Mouse (Mus musculus) kidney, postnatal 14 days (tissue): ENCODE results near the gene Fam107b.
A peak's percentile ranks its signal among the peaks of the same experiment; 100 is the strongest.
"Not testable (repeated sequence)": the region's sequence is repeated elsewhere in the genome, so short reads cannot be mapped to it uniquely, and the experiment has no call there.

ENCODE experiments used
- DNase-seq: peaks from one replicate; pipeline ENCODE4 v3.0.0; 2022; ENCODE audit warnings: mixed read lengths

The Fam107b gene

DNA sequence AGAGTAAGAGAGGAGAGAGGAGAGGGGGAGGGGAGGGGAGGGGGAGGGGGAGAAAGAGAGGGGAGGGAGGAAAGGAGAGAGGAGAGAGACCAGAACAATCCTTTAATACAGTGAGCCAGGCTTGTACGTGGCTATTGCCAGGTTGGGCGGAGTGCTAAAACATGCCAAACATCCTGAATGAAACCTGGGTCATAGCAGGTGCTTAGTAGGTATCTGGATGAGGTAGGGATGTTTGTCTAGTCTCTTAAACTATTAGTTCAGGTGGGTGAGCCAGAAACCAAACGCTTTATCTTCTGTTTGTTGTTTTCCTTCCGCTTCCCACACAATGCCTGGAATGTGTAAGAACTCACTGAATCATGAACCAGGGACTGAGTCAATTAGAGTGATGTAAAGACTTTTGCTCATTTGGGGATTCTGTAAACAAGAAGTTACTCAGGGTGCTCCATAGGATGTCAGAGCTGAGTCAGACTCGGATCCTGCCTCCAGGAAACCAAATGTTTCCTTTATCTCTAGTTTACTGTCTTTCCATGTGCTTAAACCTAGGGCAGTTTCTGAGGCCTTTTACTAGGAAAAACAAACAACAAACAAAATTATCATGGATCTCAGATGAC lies 89.1 kb downstream of the Fam107b start:
- no peak for DNase-seq

DNA sequence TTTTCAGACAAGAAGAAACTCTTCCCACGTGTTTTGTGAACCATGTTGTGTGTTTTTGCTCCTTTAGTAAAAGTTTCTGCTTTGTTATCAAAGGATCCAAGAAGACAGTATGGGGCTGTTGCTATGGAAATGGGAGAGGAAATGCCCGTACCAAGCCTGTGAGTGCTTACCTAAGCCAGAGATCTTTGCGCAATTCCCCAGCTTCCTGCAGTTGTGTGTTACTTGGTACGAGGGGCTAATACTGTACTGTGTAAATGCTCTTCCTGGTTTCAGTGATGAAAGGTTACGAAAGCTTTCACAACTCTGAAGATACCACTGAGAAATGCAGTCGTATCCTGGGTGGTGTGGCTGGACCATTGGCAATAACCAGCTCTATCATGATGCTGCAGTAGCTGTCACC lies 93.8 kb downstream of the Fam107b start:
- DNase-seq: no peak

DNA sequence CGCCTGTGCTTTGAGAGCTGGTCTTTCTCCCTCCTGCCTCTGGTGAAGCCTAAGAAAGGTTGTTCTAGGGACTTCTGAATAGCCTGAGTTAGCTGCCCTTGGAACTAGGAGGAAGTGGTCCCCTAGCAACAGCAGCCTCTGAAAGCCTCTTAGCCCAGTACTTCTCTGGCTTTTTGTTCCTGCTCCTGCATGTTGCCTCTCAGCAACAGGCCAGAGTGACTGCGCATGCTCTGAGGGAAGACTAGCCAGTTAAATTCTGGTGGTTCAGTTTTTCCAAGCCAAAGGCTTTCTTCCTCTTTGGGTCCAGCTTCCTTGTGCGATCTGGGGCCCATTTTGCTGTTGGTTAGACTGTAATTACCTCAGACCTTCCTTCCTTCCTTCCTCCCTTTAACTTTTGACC lies 98.4 kb downstream of the Fam107b start:
- peak; percentile 24 for DNase-seq

DNA sequence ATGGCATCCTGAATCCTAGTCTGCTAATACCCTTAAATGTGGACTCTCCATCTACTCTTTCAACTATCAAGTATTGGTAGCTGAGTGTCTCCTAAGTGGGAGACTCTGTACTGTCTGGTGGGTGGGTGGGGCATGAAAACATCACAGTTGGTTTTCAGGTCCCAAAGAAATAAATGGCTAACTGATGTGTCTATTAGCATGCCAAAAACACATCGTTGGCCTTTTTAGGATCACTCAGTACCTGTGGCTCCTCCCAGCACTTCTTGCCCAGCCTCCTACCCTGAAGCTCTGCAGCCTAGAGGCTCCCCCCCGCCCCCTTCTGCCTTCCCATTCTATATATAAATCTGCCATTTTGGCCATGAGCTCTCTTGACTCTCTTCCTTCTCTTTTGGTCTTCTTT lies 99.4 kb downstream of the Fam107b start:
- DNase-seq: no peak

DNA sequence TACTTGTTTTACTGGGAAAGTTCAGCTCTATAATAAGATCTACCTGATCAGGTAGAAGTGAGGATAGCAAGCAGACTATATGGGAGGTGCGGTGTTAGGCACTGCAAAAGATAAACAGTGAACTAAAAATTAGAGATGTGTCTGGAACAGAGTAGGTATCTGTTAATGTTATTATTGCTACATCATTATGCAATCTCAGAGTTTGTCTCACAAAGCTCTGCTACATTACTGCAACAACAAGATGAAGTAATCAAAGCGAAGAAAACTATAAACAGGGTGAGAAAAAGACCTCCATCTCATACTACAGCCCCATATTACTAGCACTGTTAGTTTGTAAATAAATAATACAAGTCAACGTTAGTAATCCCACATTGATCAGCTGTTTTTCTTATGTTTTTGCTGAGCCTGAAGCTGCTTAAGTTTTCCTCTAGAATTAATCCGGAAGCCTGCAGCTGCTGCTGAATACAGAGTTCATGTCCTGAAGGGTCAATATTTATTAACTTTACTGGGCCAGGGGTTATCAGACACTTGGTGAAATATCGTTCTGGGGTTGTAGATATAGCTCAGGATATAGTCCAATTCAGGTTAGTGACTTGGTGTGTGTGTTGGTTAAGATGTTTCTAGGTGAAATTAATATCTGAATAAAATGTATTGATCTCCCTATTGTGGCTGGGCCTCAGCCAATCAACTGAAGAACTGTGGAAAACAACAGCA lies 102.5 kb downstream of the Fam107b start:
- DNase-seq: no peak

DNA sequence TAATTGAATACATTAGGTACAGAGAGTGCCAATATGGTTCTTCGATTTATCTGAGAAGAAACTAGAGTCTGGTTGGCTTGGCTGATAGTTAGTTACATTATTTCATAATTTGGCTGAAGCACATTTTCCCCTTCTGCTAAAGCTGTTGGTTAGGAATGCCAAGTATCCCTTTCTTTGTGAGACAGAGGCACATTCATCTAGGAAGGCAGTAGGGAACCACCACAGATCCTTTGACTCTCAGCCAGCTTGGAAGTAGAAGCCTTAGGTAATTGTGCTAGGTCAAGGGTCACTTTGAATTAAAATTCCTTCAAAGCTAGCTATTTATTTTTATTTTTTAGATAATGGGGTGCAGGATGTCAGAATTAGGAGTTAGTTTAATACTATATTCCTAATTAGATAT lies 105.2 kb downstream of the Fam107b start:
- no peak for DNase-seq

DNA sequence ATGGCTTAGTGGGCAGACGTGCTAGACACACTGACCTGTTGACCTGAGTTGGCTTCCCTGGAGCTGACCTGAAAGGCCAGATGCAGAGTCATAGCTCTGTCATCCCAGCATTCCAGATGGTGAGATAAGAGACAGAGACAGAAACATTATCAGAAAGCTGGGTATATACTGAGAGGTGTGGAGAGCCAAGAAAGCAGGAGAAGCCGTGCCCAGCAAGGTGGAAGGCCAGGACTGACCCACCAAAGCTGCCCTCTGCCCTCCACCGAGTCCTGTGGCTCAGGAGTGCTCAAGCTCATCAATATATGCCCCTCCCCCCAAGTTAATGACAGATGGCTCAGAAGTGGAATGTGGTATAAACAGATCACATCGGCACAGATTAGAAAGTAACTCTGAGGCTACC lies 112.4 kb downstream of the Fam107b start:
- DNase-seq: no peak

DNA sequence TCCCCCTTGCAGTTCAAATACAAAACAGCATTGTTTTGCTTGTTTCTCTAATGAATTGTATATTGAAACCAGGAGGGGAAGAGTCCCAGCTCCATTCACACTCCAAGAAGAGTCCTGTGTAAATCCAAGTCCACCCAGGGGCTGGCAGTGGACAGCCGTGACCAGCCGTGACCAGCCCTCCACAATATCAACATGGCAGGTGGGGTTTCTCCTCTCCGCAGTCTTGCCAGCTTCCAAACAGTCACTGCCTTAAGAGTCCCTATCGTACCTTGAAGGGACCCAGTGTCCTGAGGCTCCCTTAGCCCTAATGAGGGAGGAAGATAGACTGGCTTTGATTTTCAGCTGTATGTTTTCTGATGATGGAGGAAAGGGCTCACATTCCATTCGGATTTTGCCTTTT lies 113.1 kb downstream of the Fam107b start:
- no peak for DNase-seq

DNA sequence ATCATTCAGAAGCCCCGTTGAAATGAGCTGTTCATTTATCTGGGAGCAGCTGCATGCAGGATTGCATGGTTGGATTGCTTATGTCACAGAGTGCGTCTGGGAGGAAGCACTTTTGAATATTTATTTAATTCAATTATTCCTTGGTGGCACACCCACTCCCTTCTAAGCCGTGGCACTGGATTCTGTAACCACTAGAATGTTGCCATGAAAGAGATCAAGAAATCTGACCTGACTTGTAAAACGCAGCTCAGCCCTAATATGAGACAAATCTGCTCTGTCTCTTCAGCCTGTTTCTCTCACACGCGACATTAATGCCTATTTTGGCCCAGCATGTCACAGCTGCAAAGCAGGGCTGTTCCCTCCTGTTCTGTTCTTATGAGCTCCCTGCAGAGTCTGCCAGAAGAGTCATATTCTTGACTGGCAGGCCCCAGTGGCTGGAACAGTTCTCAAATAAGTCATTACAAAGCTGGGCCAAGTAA lies 113.5 kb downstream of the Fam107b start:
- peak; percentile 25 for DNase-seq

DNA sequence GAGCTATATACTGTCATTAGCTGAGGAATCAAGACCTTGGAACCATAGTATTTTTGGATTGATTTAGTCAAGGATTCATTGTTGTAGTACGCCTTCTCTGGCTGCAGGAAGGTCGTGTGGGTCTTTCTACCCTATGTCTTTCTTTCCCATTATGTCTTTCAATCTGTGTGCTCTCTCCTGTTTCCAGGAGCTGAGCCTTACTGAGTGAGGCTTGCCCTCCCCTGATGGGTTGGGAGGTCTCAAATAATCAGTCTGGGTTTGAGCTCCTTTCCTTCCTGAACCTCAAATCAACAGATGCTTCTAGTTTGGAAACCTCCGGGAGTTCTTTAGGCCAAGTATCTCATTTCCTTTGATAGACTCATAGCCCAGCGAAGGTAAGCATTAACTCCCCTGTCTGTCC lies 119.9 kb downstream of the Fam107b start:
- no peak for DNase-seq

DNA sequence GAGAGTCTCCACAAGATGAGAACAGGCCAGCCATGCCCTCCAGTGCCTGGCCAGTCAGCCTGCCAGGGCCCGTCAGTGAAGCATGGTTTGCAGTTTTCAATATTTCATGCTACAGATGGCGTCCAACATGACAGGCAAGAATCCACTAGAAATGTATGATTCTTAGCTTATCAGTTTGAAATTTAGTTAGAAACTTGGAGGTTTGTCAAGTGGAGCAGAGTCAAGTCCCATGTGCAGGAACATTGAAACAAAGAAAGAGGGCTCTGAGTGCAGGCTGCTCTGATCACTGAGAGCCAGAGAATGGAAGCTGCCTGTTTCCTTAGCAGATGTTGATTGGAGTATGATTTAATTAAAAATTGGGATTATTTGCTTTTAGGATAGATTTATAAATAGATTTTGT lies 122.5 kb downstream of the Fam107b start:
- DNase-seq: no peak

DNA sequence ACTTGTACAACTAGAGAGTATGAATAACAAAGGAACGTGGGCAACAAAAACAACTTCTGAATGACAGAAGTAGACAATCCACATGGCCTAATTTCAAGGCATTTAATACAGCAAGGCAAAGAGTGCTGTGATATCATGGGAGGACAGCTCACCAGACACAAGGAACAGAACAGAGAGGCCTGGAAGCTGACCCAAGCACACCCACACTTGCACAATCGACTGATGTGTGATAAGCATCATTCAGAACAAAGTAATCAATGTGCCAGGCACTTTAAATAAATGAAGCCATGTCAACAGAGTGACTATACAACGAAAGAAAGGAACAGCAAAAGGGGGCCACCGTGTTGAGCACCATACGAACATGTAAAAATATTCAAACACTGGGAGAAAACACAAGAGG lies 125.6 kb downstream of the Fam107b start:
- no peak for DNase-seq

DNA sequence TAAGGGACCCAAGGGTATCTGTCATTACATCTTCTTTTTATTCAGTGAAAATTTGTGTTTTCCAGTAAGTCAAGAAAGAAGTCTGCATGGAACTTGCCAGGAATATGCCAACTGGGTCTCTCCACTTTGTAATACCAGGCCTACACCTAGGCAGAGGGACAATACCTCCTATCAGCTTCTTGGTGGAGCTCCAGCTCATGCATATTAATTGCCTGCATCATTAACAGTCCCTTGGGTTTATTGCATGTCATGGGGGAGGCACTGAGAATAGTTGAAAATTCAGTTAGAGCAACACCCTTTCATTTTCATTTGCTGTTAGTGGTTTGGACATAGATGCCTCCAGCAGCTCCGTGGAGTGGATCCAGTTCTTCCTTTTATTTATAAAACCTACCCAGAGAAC lies 130.1 kb downstream of the Fam107b start:
- DNase-seq: no peak

DNA sequence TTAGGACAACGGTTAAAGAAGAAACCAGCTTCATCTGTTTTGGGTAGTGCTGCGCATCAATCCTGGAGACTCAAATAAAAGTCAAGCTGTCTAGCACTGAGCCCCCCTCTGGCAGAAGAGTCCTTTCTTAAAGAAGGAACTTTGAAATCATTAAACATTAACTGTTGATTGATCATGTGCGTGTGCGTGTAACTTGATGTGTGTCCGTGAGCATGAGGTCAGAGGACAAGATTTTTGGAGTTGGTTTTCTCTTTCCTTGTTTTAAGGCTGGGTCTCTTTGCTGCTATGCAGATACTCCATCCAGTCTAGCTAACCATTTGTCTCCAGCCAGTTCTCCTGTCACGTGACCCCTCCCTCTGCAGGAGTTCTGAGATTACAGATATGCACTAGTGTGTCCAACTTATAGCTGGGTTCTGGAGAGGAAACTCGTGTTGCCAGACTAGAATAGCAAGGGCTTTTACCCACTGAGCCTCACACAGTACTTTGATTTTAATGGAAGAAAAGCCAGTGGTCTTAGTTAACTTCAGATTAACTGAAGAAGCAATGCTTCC lies 132.4 kb downstream of the Fam107b start:
- DNase-seq: no peak

DNA sequence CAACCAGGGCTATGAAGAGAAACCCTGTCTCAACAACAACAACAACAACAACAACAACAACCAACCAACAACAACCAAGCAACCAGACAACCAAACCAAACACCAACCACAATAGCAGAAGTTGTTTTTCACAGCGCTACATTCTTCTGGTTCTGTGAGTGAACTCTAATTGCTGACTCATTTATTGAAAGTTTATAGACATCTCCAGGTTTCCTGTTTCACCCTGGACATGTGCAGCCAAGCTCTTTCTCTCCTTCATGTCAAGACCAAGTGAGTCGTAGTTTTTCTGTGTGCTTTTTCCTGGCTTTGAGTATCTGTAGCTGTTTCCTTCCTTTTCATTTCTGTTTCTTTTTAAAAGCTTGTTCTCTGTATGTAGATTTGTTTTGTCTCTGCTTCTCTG lies 133.5 kb downstream of the Fam107b start:
- DNase-seq: no peak

DNA sequence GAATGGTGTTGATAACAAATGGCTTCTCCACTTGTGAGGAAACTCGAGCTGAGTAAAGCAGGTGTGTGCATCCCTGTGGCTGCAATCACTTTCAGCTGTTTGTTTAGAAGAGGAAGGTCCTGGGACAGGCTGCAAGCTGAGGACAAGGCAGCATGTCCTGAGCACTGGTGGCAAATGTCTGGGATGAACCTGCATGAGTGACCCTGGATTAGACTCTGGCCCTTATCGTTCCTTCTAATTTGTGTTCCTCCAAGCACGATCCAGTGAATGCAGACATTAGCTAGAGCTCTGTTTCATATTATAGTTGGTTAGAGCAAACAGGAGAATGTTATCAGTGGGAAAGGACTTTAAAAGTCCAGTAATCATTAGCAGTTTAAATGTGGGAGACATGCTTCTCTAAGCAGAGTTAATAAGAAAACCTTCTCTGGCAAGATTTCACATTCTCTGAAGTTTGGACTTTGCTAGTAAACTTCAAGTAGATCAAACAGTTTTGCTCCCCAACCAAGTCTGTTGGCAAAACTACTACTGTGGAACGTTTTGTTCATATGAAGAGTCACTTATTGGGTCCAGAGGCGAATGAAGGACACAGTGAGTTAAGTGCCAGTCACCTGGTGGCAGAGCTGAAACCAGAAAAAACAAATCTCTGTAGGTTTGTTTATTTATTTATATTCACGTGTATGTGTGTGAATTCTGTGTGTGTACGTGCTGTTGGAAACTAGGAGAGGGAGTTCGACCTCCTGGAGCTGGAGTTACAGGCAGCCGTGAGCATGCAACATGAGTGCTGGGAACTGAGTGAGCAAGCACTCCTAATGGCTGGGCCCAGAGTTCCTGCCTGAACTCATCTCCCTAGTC lies 134.2 kb downstream of the Fam107b start:
- DNase-seq: peak; percentile 70

DNA sequence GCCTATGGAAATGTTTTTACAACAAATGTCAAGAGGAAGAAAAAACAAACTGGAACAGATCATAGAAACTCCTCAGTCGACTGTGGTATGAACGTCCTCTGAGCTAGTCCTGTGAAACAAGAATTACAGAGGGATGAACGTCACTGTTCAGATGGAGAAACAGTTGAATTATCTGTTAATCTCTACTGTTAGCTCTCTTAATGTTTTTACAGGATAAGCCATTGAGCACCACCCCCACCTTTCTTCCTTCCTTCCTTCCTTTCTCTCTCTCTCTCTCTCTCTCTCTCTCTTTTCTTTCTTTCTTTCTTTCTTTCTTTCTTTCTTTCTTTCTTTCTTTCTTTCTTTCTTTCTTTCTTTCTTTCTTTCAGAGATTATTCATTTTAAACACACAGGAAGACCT lies 135.0 kb downstream of the Fam107b start:
- not testable (repeated sequence) for DNase-seq

DNA sequence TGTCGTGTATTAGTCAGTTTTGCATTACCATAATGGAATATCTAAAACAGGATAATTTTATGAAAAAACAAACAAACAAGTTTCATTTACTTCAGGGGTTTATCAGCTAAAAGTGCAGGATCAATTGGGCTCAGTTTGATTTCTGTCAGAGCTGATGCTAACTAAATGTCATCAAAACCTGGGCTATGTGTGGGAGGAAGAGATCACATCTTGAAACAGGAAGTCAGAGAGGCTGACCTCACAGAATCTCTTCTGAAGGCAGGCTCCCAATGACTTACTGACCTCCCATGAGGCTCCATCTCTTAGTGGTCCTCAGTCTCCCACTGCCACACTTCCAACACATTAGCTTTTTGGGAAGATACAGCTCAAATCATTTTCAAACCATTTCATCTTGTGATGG lies 136.9 kb downstream of the Fam107b start:
- no peak for DNase-seq

DNA sequence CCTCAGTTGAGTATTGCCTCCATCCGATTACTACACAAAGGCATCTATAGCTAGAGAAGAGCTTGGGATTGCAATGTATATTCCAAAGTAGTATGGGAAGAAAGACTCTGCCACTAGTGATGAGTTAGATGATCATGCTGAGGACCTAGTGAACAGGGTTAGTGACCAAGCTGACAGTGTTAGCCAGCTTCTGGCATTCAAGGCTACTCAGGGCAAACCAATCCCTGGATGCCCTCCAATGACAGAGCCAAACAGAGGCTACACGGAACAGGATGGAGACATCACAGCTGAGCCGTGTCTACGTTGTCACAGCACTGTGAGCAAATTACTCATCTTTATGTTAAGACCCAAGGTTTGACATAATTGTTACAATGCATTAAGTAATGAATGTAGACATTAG lies 138.3 kb downstream of the Fam107b start:
- DNase-seq: no peak

DNA sequence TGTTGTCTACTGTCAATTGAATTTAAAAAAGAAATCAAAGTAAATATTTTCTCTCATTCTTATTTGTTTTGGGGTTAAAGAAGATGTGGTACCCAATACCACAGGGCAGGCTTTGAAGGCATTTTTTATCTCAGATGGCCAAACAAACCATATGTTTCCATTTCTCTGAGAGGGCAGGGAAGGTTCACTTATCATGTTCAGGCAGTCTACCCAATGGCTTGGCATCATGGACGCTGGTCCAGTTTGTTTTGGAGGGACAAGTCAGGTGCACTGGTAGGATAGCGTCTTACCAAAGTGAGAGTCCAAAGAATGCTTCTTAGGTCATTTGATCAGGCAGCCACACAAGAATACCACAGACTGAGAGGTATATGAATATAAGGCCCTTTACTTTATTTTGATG lies 139.6 kb downstream of the Fam107b start:
- DNase-seq: no peak

DNA sequence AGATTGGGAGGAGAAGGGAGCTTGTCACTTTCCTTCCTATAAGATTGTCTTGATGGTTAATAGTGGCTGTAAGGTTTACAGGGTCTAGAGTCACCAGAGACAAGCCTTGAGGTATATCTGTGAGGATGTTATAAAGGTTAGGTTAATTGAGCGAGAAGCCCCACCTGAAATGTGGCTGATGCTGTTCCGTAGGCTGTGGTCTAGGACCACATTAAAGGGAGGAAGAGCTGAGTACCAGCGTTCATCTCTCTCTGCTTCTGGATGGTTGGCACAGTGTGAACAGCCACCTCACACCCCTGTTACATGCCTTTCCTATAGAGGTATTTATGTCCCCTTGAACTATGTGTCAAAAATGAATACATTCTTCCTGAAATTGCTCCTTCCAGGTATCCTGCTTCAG lies 140.2 kb downstream of the Fam107b start:
- no peak for DNase-seq

DNA sequence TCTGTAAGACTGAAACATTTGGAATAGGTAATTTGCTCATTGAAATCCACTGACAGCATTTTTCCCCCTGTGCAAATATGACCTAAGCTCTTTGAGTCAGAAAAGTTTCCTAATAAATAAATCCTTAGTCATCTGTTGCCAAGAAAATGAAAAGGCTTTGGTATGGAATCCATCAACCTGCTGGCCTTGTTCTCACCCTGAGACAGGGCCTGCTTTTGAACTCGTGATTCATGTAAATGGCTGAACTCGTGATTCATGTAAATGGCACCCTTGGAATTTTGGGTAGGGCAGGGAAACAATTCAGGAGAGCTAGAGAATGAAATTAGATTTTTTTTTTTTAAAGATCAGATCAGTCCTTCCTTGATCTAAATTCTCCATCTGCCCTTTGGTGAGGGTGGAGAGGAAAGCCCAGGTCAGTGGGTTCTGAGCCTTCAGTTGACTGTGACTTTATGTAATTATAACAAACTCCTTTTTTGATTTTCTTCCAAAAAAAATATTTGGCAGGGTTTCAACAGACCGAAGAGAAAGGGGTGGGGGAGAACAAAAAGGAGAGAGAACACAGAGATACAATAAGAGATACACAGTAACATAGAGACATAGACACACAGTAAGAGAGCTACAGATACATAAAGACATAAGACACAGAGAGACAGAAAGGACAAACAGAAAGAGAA lies 142.2 kb downstream of the Fam107b start:
- no peak for DNase-seq

DNA sequence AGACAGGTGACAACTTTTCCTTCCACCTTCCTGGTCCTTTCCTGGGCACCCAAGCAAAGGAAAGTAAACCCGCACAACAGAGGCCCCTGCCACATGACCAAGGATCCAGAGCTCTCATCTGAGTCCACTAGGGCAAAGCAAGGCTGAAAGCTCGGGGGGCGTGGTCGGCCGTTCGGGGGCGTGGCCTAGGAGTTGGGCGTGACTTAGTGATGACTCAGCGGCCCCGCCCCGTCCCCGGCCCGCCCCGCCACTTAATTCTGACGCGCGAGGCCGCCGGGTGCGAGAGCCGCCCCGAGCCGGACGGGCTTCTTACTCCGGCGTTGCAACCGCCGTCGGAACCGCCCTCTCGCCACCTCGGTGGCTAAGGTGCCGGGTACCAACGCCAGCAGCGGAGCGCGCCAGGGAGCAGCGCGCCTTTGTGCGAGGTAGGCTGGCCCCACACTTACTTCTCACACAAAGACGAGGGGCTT lies 143.0 kb downstream of the Fam107b start:
- peak; percentile 99 for DNase-seq
